Mouse (Mus musculus) layer of hippocampus, adult 18-20 months (tissue): ENCODE measurements at regions not wholly inside any gene's neighbourhood (a gene's known extent, or its start where the extent isn't known, plus 50 kb on each side); places are given as distances from the start of the nearest gene placed in this dataset.
A peak's percentile ranks its signal among the peaks of the same experiment; 100 is the strongest.
"Not testable (repeated sequence)": the region's sequence is repeated elsewhere in the genome, so short reads cannot be mapped to it uniquely, and the experiment has no call there.

Source experiments
- DNase-seq, 2 experiments: peaks; one replicate each; pipeline ENCODE4 v3.0.0; 2022; ENCODE audit warnings: low spot score in 2 of 2

GRCm38 (mm10) chr4:25065347-25065746 is 99.1 kb downstream of the Gpr63 start:
- no peak for DNase-seq

DNA sequence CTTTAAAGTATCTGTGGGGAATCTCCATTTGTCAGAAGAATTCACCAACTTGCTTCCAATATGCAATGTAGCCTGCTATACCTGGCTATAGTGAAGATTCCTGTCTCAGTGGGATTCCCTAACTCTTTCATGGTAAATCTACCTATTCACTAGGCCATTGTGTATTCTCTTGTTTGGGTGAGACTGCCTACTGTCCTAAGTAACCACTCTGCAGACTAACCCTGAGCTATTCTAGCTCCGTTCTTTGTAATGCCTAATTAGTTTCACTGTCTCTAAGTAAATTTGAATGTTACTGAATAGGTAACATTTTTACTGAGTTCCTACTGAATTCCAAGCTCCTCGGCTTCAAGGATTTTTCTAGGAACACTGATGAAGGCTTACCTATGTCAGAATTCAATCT is 126.5 kb downstream of the Gpr63 start:
- DNase-seq = not testable (repeated sequence)

- DNase-seq = no peak
These were observed 135.3 kb downstream of the Gpr63 start for GRCm38 (mm10) chr4:25101526-25101925.

DNA sequence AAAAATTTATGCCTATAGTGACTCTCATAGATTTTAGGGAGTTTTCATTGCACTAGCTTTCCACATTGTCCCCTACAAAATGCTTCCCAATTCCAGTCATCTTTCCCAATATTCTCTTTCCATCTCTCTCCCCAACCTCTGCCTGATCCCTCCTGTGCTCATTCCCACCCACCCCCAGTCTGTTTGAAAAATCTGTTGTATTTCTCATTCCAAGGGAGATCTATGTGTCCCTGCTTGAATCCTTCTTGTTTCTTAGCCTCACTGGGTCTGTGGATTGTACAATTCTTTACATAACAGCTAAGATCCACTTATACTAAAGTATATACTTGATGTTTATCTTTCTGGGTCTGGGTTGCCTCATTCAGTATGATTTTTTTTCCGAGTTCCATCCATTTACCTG is 101.4 kb downstream of the Fhl5 start:
- peak; percentile 37 to 75 for DNase-seq
